Mouse (Mus musculus) midbrain, embryonic 12.5 days (tissue): ENCODE data around the gene Cerkl. TPM values are rescaled to one million over a fixed set of nuclear protein-coding genes. Genes with fewer than 3 reads are reported as not detected.
A peak's percentile ranks its signal among the peaks of the same experiment; 100 is the strongest.

ENCODE experiments used
- ATAC-seq: fragments of 200-750 bp; cut with Nextera tagmentation; 2 replicates; pipeline ENCODE4 v1.8.0; 2017; ENCODE audit warnings: low read depth, moderate TSS enrichment, moderate library complexity; ENCODE audit not compliant: low FRiP score
- H3K27ac ChIP-seq: fragments of 300-500 bp; sonication (generic); replicated peaks from 2 replicates; pipeline ENCODE4 v1.5.1; 2016; ENCODE audit warnings: mild to moderate bottlenecking
- H3K27me3 ChIP-seq: fragments of 300-500 bp; sonication (generic); 2 replicates; pipeline ENCODE4 v1.6.1; 2016; ENCODE audit warnings: mild to moderate bottlenecking
- H3K36me3 ChIP-seq: fragments of 300-500 bp; sonication (generic); 2 replicates; pipeline ENCODE4 v1.6.1; 2016
- H3K4me1 ChIP-seq: fragments of 300-500 bp; sonication (generic); 2 replicates; pipeline ENCODE4 v1.6.1; 2016
- H3K4me2 ChIP-seq: fragments of 300-500 bp; sonication (generic); replicated peaks from 2 replicates; pipeline ENCODE4 v1.6.1; 2016; ENCODE audit warnings: mild to moderate bottlenecking, moderate library complexity
- H3K4me3 ChIP-seq: fragments of 300-500 bp; sonication (generic); 2 replicates; pipeline ENCODE4 v1.5.1; 2016; ENCODE audit warnings: mild to moderate bottlenecking
- H3K9ac ChIP-seq: fragments of 300-500 bp; sonication (generic); replicated peaks from 2 replicates; pipeline ENCODE4 v1.6.1; 2016; ENCODE audit warnings: mild to moderate bottlenecking, moderate library complexity
- H3K9me3 ChIP-seq: fragments of 300-500 bp; sonication (generic); 2 replicates; pipeline ENCODE4 v1.6.1; 2016; ENCODE audit warnings: mild to moderate bottlenecking
- WGBS: fragments of 180-500 bp; shearing (Covaris S2); methylation state at CpG from one replicate; pipeline ENCODE4 v1.1.7; 2016; 5-methylcytosine and 5-hydroxymethylcytosine counted together
- polyA plus RNA-seq: library from polyadenylated mRNA; unstranded; fragments of >200 nt; fragmentation: Nextera tagmentation; extraction: Ambion mirVana; gene quantifications from 2 replicates; pipeline ENCODE4 v1.2.1, GENCODE M21; 2016

Cerkl gene
- polyA plus RNA-seq, 1 experiment from 2014 or later, result 2.6 TPM

DNA sequence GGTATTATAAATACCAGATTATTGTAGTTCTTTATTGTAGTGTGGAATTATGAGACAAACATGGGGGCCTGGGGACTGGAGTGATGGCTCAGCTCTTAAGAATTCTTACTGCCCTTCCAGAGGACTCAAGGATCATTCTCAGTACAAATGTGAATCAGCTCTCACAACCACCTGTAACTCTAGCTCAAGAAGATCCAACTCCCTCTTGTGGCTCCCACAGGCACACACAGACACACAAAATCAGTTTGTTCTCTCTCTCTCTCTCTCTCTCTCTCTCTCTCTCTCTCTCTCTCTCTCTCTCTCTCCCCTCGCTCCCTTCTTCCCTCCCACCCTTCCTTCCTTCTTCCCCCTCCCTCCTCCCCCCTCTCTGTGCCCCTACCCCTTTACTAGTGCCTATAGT is 120.4 kb downstream of the Cerkl start:
- ATAC-seq, result no peak
- Histone ChIP-seq H3K9ac (no peak overlapping the region), H3K27ac (no peak overlapping the region), H3K27me3 (no peaks in the 10 kb centered on the region), H3K9me3 (no peaks in the 10 kb centered on the region), H3K4me1 (no peaks in the 10 kb centered on the region), H3K4me3 (no peak overlapping the region), H3K36me3 (no peaks in the 10 kb centered on the region), H3K4me2 (no peak overlapping the region)
- 36% methylated on average over 1 of the region's 1 CpGs for WGBS

DNA sequence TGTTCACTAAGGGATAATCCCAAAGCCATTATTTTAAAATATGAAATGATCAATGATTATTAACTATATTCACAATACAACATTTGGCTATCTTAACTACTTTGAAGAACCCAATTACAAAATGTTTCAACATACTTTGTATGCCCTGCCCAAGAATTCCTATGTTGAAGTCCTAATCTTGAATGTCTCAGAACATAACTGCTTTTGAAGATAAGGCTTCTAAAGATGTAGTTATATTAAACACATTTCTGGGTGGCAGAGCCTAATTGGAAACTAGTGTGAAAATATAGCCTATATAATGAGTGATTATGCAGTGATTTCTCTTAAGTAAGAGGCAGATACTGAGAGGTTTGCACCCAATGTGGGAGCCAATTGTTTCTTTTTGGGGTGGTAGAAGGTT is 121.9 kb downstream of the Cerkl start:
- Histone ChIP-seq H3K9me3 (no peaks in the 10 kb centered on the region), H3K36me3 (no peaks in the 10 kb centered on the region), H3K27me3 (no peaks in the 10 kb centered on the region), H3K4me2 (no peak overlapping the region), H3K4me3 (no peak overlapping the region), H3K4me1 (no peaks in the 10 kb centered on the region), H3K27ac (no peak overlapping the region), H3K9ac (no peak overlapping the region)
- no peak for ATAC-seq

DNA sequence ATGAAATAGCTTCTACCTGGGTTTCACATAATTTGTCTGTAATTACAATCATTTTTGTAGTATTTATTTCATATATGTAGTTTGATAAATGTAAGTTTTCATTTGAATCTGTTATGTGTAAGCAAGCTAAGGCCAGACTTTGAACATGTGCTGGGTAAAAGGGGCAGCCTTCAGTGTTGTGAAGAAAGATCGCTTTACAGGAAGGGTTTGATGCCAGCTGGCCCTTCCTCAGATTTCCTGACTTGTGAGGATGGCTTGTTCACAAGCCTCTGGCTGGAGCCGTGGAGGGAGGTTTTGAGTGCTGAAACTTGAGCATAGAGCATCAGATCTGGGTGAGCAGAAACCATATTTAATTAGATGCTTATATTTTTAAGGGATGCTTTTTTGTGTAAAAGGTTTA is 128.5 kb downstream of the Cerkl start:
- no peak for ATAC-seq
- Histone ChIP-seq H3K4me3 (no peak overlapping the region), H3K9me3 (no peaks in the 10 kb centered on the region), H3K4me1 (no peaks in the 10 kb centered on the region), H3K36me3 (no peaks in the 10 kb centered on the region), H3K4me2 (no peak overlapping the region), H3K27ac (no peak overlapping the region), H3K27me3 (no peaks in the 10 kb centered on the region), H3K9ac (no peak overlapping the region)
- 84% methylated on average over 2 of the region's 2 CpGs for WGBS

DNA sequence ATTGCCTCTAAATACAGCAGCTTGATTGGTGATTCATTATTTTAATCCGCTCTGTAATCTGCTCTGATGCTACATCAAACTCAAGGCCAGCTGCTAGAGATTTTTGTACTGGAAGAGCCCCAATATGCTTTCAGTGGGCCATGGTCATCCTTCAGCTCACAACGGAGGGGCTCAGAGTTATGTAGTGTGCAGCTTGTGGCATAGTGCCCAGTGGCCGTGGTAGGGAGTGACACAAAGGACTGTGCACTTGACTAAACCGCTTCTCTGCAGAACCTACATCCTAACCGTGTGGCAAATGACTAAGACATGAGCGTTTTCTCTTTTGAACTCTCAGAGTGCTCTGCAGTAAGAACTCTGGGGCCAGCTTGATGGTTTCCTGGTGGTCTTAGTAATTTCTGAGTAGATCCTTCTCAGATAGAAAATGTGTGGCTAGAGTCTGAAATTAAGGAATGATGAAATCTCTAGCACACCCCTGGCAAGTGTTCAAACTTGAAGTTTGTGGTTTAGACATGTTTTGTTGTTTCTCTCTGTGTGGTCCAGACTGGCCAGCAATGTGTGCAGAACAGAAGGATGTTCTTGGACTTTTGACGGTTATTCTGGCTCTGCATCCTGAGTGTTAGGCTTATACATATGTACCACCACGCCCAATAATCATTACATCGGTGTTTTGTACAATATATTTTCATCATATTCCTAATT is 140.3 kb downstream of the Cerkl start:
- H3K9ac ChIP-seq, result no peak overlapping the region
- no peak for ATAC-seq
- no peaks in the 10 kb centered on the region for H3K36me3 ChIP-seq
- no peaks in the 10 kb centered on the region for H3K4me1 ChIP-seq
- H3K27ac ChIP-seq, result no peak overlapping the region
- no peak overlapping the region for H3K4me3 ChIP-seq
- H3K9me3 ChIP-seq, result no peaks in the 10 kb centered on the region
- no peaks in the 10 kb centered on the region for H3K27me3 ChIP-seq
- WGBS, result 92% methylated on average over 9 of the region's 9 CpGs
- H3K4me2 ChIP-seq, result no peak overlapping the region

DNA sequence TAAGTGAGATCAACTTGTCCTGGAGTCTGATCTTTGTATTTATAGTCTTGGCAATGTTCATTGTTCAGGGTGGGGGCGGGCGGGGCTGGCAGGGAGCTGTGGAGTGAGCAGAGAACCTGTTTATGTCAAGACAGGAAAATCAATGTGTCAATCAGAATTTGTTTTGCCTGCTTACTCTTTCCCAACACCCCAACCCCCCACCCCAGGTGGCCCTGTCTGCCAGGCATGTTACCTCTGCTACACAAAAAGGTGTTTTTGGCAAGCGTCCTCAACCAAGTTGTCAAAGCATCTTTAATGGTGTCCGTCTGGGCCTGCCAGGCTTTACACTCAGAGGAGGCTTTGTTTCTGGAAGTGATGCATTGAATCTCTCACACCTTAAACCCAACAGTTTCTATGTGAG is 141.5 kb downstream of the Cerkl start:
- no peaks in the 10 kb centered on the region for H3K9me3 ChIP-seq
- ATAC-seq, result peak; percentile 56; the same call in 1 of the 2 replicates
- no peaks in the 10 kb centered on the region for H3K36me3 ChIP-seq
- no peak overlapping the region for H3K9ac ChIP-seq
- no peaks in the 10 kb centered on the region for H3K27me3 ChIP-seq
- 69% methylated on average over 4 of the region's 4 CpGs for WGBS
- H3K4me3 ChIP-seq, result no peak overlapping the region
- H3K27ac ChIP-seq, result no peak overlapping the region
- no peak overlapping the region for H3K4me2 ChIP-seq
- no peaks in the 10 kb centered on the region for H3K4me1 ChIP-seq

DNA sequence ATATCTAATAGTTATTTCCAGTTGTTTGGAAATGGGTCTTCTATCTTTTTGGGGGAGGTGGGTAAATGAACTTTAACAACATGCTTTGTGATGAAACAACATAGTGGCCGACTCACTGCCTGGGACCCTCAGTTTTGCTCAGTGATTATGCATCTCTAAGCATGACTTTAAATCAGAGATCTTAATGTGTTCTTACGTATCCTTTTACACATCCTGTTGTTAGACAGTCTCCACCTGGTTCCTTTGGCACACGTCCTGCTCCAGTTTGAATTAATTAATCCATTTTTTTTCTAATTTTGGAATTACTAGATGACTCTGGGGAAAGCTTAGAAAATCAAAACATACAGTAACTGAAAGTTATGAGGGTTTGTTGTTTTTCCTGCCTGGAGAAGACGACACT is 144.1 kb downstream of the Cerkl start:
- H3K27me3 ChIP-seq, result no peaks in the 10 kb centered on the region
- H3K36me3 ChIP-seq, result no peaks in the 10 kb centered on the region
- no peaks in the 10 kb centered on the region for H3K4me1 ChIP-seq
- no peak for ATAC-seq
- H3K4me3 ChIP-seq, result no peak overlapping the region
- no peaks in the 10 kb centered on the region for H3K9me3 ChIP-seq
- H3K9ac ChIP-seq, result no peak overlapping the region
- H3K27ac ChIP-seq, result no peak overlapping the region
- 88% methylated on average over 4 of the region's 4 CpGs for WGBS
- H3K4me2 ChIP-seq, result no peak overlapping the region

DNA sequence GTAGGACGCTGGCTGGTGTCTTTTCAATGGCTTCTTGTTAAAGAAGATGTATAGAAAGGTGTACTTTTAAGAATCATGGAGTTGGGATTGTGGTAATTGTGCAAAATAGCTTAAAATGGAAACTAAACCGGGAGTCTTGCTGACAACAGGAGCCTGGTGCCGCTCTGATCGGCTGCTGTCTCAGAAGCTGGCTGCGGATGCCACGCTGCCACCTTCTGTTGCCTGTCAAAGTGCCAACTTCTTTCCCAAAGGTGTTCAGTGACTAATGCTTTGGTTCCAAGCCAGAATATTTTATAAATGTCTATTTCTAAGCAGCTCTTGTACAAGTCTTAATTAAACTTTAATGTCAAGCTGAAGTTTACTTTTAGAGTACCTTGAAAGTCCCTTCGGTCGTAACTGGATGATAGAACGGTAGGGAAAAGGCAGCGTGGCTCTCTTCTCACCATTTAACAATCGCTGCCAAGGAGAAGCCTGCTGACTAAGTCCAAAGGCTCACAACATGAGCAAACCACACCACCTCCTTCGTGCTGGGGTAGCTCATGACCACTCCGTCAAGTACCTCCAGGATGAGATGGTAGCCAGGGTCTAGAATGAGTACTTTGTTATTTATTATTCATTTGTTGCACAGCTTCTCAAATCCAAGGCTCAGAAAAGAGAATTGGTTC is 147.0 kb downstream of the Cerkl start:
- no peak overlapping the region for H3K4me2 ChIP-seq
- no peaks in the 10 kb centered on the region for H3K4me1 ChIP-seq
- H3K9ac ChIP-seq, result no peak overlapping the region
- H3K27me3 ChIP-seq, result no peaks in the 10 kb centered on the region
- no peak overlapping the region for H3K27ac ChIP-seq
- no peak overlapping the region for H3K4me3 ChIP-seq
- 91% methylated on average over 13 of the region's 13 CpGs for WGBS
- no peaks in the 10 kb centered on the region for H3K9me3 ChIP-seq
- no peaks in the 10 kb centered on the region for H3K36me3 ChIP-seq
- no peak for ATAC-seq

DNA sequence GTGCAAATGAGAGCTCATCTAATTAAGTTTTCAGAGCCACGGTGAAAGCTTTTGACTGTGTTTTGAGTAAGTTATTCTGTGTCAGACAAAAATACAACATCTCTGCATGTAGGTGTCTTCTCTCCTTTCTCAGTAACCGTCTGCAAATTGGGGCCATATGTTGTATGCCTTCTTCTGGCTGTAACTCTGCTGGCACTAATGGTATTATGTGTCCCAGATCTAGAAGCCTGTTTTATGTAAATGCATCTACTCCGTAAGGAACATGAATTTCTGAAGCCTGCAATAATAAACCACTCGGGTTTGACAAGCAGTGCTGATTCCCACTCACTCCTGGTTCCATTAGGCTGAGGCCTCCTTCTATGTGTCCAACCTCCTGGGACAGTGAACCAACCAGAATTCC is 149.0 kb downstream of the Cerkl start:
- Histone ChIP-seq H3K4me3 (no peak overlapping the region), H3K4me2 (no peak overlapping the region), H3K4me1 (no peaks in the 10 kb centered on the region), H3K36me3 (no peaks in the 10 kb centered on the region), H3K27me3 (no peaks in the 10 kb centered on the region), H3K9ac (no peak overlapping the region), H3K27ac (no peak overlapping the region), H3K9me3 (no peaks in the 10 kb centered on the region)
- no peak for ATAC-seq
- WGBS, result 73% methylated on average over 4 of the region's 4 CpGs

DNA sequence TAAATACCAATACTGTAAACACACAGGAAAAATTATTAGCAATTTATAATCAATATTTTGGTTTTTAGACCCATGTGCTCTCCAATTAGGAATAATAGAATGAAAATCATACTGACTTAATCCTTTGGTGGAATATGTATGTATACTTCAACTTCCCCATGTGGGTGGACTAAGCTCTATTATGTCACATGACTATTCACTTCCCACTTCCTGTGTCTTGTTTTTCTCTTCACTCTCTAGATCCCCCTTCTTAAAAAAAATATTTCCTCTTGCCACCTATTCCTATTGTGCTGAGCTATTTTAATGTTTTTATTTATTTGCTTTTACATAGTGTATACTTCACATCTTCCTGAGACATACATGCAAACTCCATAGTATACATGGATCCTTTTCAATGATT is 154.2 kb downstream of the Cerkl start:
- no peak overlapping the region for H3K9ac ChIP-seq
- H3K27me3 ChIP-seq, result no peaks in the 10 kb centered on the region
- H3K27ac ChIP-seq, result no peak overlapping the region
- no peak overlapping the region for H3K4me2 ChIP-seq
- ATAC-seq, result no peak
- no peaks in the 10 kb centered on the region for H3K36me3 ChIP-seq
- no peak overlapping the region for H3K4me3 ChIP-seq
- H3K9me3 ChIP-seq, result no peaks in the 10 kb centered on the region
- no peaks in the 10 kb centered on the region for H3K4me1 ChIP-seq

DNA sequence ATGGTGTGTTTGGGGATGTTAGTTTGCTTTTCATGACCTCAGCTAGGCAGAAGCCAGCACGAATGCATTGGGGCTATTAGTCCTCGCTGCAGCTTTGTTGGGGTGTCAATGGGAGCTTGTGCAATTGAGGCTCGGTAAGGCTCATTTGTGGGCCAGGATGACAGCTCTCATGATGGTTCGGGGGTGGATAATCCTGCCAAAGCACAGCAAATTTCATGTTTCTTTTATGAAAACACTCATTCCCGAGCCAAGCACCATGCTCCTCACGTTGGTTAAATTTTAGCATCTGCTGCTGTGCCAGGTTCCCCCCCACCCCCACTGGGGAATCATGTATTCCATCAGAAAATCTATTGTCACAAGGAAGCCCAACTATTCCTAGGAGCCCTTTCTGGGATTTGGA is 164.2 kb downstream of the Cerkl start:
- Histone ChIP-seq H3K9me3 (no peaks in the 10 kb centered on the region), H3K27me3 (no peaks in the 10 kb centered on the region)
- 72% methylated on average over 6 of the region's 6 CpGs for WGBS

DNA sequence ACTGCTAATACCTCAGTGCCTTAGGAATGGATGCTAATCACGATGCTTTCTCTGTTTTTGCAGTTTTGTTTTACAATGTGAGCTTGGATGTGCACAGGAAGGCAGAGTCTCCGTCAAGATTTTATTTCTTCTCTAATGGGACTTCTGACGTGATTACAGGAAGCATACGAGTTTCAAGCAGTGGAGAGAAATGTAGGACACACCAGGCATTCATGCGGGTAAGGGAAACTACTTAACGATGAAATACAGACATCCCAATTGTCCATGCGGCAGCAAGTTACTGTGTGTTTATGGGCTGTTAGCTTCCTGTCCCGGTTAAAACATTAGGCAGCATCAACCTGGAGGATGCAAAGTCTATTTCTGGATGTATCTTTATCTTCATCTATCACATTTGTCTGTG is 164.7 kb downstream of the Cerkl start:
- Histone ChIP-seq H3K9ac (no peak overlapping the region), H3K4me3 (no peak overlapping the region), H3K9me3 (no peaks in the 10 kb centered on the region), H3K27ac (no peak overlapping the region), H3K4me2 (no peak overlapping the region), H3K27me3 (no peaks in the 10 kb centered on the region), H3K36me3 (no peaks in the 10 kb centered on the region), H3K4me1 (0 out of 2 replicates have a peak, but pooled peaks cover 6% of the 10 kb centered on the region)
- 86% methylated on average over 8 of the region's 8 CpGs for WGBS
- no peak for ATAC-seq

More for the DNA sequence above, 164.2 kb downstream of the Cerkl start:
- H3K4me1 ChIP-seq, result 0 out of 2 replicates have a peak, but pooled peaks cover 6% of the 10 kb centered on the region
- ATAC-seq, result no peak
- no peak overlapping the region for H3K27ac ChIP-seq
- H3K4me3 ChIP-seq, result no peak overlapping the region
- no peak overlapping the region for H3K4me2 ChIP-seq
- no peaks in the 10 kb centered on the region for H3K36me3 ChIP-seq
- no peak overlapping the region for H3K9ac ChIP-seq

DNA sequence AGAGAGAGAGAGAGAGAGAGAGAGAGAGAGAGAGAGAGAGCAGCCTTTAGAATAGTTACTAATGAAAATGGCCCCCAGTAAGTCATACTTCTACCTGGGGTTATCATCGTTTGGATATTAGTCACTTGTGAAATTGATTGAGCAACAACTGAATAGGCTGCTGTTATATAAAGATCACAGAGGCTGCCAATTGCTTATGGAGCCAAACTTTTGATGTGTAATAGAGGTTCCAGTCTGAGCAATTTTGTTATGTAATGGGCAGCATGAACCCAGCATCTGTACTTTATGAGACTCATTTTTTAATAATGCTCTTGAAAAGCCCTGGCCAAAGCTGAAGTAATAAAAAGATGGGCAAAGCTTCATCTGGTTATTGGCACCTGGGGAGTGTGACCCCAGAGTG is 166.4 kb downstream of the Cerkl start:
- H3K4me1 ChIP-seq, result 0 out of 2 replicates have a peak, but pooled peaks cover 6% of the 10 kb centered on the region
- no peak overlapping the region for H3K4me2 ChIP-seq
- ATAC-seq, result no peak
- no peak overlapping the region for H3K27ac ChIP-seq
- H3K27me3 ChIP-seq, result no peaks in the 10 kb centered on the region
- WGBS, result 68% methylated on average over 1 of the region's 1 CpGs
- no peak overlapping the region for H3K4me3 ChIP-seq
- H3K9me3 ChIP-seq, result no peaks in the 10 kb centered on the region
- H3K9ac ChIP-seq, result no peak overlapping the region
- H3K36me3 ChIP-seq, result no peaks in the 10 kb centered on the region; the same call in 1 of the 2 replicates
